Mouse (Mus musculus) left cerebral cortex, adult 2 months (tissue): ENCODE results near the gene Limd1. TPM values are rescaled to one million over a fixed set of nuclear protein-coding genes. Genes with fewer than 3 reads are reported as not detected.

Source experiments
- DNase-seq, 2 experiments: peaks; one replicate each; pipeline ENCODE4 v3.0.0; 2021 to 2022; ENCODE audit warnings: low spot score in 2 of 2, mixed read lengths in 1 of 2; ENCODE audit errors: extremely low spot score in 1 of 2
- H3K27ac ChIP-seq: fragments of 200-600 bp; 2 replicates; pipeline ENCODE4 v1.8.1; 2022
- H3K4me3 ChIP-seq: fragments of 200-600 bp; 2 replicates; pipeline ENCODE4 v1.8.1; 2022
- CTCF ChIP-seq: fragments of 200-600 bp; IDR thresholded peaks from 2 replicates; pipeline ENCODE4 v1.8.1; 2022; ENCODE audit warnings: antibody characterized with exemption, mild to moderate bottlenecking, moderate library complexity
- intact Hi-C: fragments of 180-260 bp; cut with DNase I; formaldehyde crosslinking; loops from one replicate; pipeline ENCODE4 v1.15.1; 2025
- total RNA-seq, 2 experiments: library from RNA; stranded (reverse); gene quantifications; 2 replicates each; pipeline ENCODE4 v1.2.3; 2021

The Limd1 gene
- total RNA-seq, 2 experiments from 2014 or later, result 6.2 to 7.8 TPM

DNA sequence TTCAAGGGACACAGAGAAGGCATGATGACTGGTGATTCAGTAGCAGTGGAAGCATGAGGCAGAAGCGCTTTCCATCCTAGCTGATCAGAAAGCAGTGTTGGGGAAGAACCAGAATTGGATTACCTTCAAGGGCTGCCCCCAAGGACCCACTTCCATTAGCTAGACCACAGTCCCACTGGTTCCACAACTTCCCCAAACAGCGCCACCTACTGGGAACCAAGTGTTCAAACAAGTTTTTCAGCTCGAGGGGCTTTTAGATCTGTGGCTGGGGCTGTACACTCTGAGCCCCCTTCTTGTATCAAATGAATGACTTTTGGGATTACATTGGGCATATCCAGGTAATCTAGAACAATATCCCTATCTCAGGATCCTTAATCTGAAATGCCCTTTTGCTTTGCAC lies 45.2 kb downstream of the Limd1 start:
- TF ChIP-seq CTCF, result peak; percentile 72
- no peak overlapping the region for H3K4me3 ChIP-seq
- intact Hi-C loops, result loop anchor here (5.0 kb wide), 1 partner anchor 366 kb away; no protein-coding TSS in a partner anchor
- no peak for DNase-seq
- no peak overlapping the region for H3K27ac ChIP-seq

DNA sequence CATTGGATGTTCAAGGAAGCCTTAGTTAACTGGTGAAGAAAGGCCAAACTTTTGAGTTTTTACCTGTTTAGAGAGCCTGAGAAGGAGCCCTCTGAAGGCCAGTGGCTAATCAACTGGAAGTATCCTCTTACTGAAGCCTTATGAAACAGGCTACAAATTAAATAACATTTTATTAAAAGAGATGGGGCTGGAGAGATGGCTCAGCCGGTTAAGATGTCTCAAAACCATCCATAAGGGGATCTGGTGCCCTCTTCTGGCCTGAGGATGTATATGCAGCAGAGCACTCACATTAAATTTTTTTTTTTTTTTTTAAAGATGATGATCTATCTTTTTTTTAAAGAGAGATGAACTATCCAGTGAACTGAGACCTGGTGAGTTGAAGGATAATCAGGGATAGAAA lies 46.6 kb downstream of the Limd1 start:
- Histone ChIP-seq H3K4me3 (no peak overlapping the region), H3K27ac (0 out of 2 replicates have a peak overlapping the region, but pooled peaks have one; percentile 19)
- TF ChIP-seq CTCF, result peak; percentile 87
- intact Hi-C loops, result loop anchor here (1.0 kb wide), 1 partner anchor 75 kb away; no protein-coding TSS in a partner anchor
- DNase-seq, result peak; percentile 53 to 63

- TF ChIP-seq CTCF, result no peak
- intact Hi-C loops, result no loop called here
- no peak for DNase-seq
- no peak overlapping the region for H3K4me3 ChIP-seq
- H3K27ac ChIP-seq, result no peak overlapping the region
These were observed 48.0 kb downstream of the Limd1 start for GRCm38 (mm10) chr9:123526502-123526901.

- intact Hi-C loops, result loop anchor here (2.0 kb wide), 1 partner anchor 268 kb away; the partner anchor contains the start of gene Tmem158
- Histone ChIP-seq H3K27ac (peak overlapping the region; percentile 89), H3K4me3 (peak overlapping the region; percentile 85)
- no peak for DNase-seq
- TF ChIP-seq CTCF, result no peak
These were observed 49.8 kb downstream of the Limd1 start for GRCm38 (mm10) chr9:123528087-123528925.

GRCm38 (mm10) chr9:123528926-123529295 lies 50.4 kb downstream of the Limd1 start:
- intact Hi-C loops, result loop anchor here (2.0 kb wide), 1 partner anchor 268 kb away; the partner anchor contains the start of gene Tmem158
- Histone ChIP-seq H3K27ac (peak overlapping the region; percentile 89), H3K4me3 (peak overlapping the region; percentile 85)
- TF ChIP-seq CTCF, result no peak
- peak; percentile 51 to 60 for DNase-seq

- Histone ChIP-seq H3K27ac (peak within 1 kb of the TSS; percentile 89), H3K4me3 (peak within 1 kb of the TSS; percentile 85)
- peak; percentile 97 to 99 for DNase-seq
- intact Hi-C loops, result loop anchor here (2.0 kb wide), 1 partner anchor 269 kb away; the partner anchor contains the start of gene Tmem158
- TF ChIP-seq CTCF, result no peak
These were observed 51.1 kb downstream of the Limd1 start, which contains the start of gene Sacm1l for GRCm38 (mm10) chr9:123529392-123530157. Gene Sacm1l (plus strand): TSS chr9:123529759.

DNA sequence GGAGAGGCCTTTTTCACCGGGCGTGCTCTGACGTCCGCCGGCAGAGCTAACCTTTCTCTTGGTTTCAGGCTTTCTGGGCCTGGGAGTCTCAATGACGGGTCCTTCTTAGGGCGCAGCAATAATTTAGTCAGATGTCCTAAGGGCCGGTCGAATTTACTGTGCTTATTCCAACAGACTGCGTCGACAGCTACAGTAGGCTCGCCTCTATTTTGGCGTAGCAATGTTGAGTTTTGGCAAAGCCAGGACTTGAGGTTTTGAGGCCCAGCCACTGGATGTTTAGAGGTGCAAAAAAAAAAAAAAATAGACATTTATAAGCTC lies 51.6 kb downstream of the Limd1 start:
- no peak for TF ChIP-seq CTCF
- intact Hi-C loops, result no loop called here
- peak overlapping the region; percentile 85 for H3K4me3 ChIP-seq
- DNase-seq, result no peak
- H3K27ac ChIP-seq, result peak overlapping the region; percentile 87

DNA sequence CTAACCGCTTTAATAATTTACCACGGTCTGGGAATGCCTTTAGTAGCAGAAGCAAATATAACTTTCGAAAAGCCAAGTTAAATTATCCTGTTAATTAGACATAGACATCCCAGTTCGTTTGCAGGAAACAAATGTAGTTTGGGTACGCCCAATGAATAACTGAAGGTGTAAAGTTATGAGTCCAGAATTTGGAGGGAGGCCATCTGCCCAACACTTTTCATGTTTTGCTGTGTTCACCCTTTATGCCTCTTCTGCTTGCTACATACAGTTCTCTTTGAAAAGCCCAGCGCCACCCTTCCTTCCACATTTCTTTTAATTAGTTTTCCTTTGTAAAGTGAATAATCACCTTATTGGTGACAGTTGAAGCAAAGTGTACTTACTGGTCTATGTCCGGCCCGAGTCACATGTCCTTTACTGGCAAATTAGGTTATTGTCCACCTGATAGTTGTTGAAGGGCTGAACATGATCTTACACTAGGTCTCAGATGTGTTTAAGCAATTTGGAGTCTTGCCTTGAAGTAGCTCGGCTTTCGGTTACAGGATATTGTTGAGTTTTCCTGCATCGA lies 52.1 kb downstream of the Limd1 start:
- no peak for DNase-seq
- no peak overlapping the region; the same call in 1 of the 2 replicates for H3K27ac ChIP-seq
- peak overlapping the region; percentile 85 for H3K4me3 ChIP-seq
- no peak for TF ChIP-seq CTCF
- intact Hi-C loops, result no loop called here

- Histone ChIP-seq H3K4me3 (peak overlapping the region; percentile 85), H3K27ac (no peak overlapping the region)
- no peak for TF ChIP-seq CTCF
- DNase-seq, result no peak
- intact Hi-C loops, result no loop called here
These were observed 52.7 kb downstream of the Limd1 start for GRCm38 (mm10) chr9:123531234-123531633.

- H3K27ac ChIP-seq, result no peak overlapping the region
- no peak for DNase-seq
- intact Hi-C loops, result no loop called here
- no peak for TF ChIP-seq CTCF
- H3K4me3 ChIP-seq, result no peak overlapping the region
These were observed 58.1 kb downstream of the Limd1 start for GRCm38 (mm10) chr9:123536613-123537012.

GRCm38 (mm10) chr9:123538189-123538588 lies 59.7 kb downstream of the Limd1 start:
- no peak for TF ChIP-seq CTCF
- no peak overlapping the region for H3K27ac ChIP-seq
- intact Hi-C loops, result no loop called here
- no peak overlapping the region for H3K4me3 ChIP-seq
- DNase-seq, result no peak

- H3K4me3 ChIP-seq, result no peak overlapping the region
- intact Hi-C loops, result no loop called here
- DNase-seq, result no peak
These were observed 60.6 kb downstream of the Limd1 start for GRCm38 (mm10) chr9:123539093-123539492.

More at GRCm38 (mm10) chr9:123539093-123539492, 60.6 kb downstream of the Limd1 start:
- no peak for TF ChIP-seq CTCF
- no peak overlapping the region for H3K27ac ChIP-seq
